Mouse (Mus musculus) bone marrow macrophage, adult 2 months (primary cell): ENCODE data around the gene Stac.
A peak's percentile ranks its signal among the peaks of the same experiment; 100 is the strongest.

Experiments
- CTCF ChIP-seq: IDR thresholded peaks from 2 replicates; pipeline ENCODE4 v1.5.1; 2012; ENCODE audit warnings: low read depth, mild to moderate bottlenecking, low read length, moderate library complexity
- POLR2A ChIP-seq: IDR thresholded peaks from 2 replicates; pipeline ENCODE4 v1.6.1; 2012; ENCODE audit warnings: mild to moderate bottlenecking, low read depth, low read length, borderline replicate concordance

- TF ChIP-seq POLR2A (no peak), CTCF (peak; percentile 96)
Observed at GRCm38 (mm10) chr9:111551461-111552190, 138.5 kb downstream of the Stac start.
